Mouse (Mus musculus) lung, adult 2 months (tissue): ENCODE results near the gene Rasgrp4.

ENCODE experiments used
- CTCF ChIP-seq: fragments of 200-500 bp; IDR thresholded peaks from 2 replicates; pipeline ENCODE4 v1.5.1; 2011; ENCODE audit warnings: mild to moderate bottlenecking, low read length, control low read depth; ENCODE audit not compliant: insufficient read depth
- POLR2A ChIP-seq: fragments of 200-500 bp; IDR thresholded peaks from 2 replicates; pipeline ENCODE4 v1.6.1; 2011; ENCODE audit warnings: low read depth, mild to moderate bottlenecking, control low read depth, low read length, borderline replicate concordance; ENCODE audit errors: extremely low read depth

DNA sequence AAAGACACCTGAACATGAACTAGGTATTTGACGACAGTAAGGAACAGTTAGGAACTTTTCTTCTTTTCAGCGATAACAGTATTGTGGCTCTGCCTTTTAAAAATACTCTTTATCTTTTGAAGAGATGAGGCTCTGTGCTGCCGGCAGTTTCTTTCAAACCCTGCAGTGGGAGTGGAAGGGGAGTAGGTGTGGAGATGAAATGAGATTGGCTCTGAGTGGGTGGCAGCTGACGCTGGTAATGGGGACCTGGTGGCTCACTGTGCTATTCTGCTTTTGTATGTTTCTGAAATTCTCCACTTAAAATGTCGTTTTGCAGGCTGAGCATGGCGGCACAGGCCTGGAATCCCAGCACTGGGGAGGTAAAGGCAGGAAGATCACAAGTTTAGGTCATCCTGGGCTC is 45.8 kb upstream of the Rasgrp4 start:
- TF ChIP-seq CTCF (no peak), POLR2A (no peak)
